Mouse (Mus musculus) MEL-GATA-1-ER (cell line): ENCODE data around the gene Rpl13a.
"Not testable (repeated sequence)": the region's sequence is repeated elsewhere in the genome, so short reads cannot be mapped to it uniquely, and the experiment has no call there.

ENCODE experiments used
- DNase-seq: peaks from one replicate; pipeline ENCODE4 v3.0.0-alpha.2; 2012; ENCODE audit warnings: low read depth; ENCODE audit errors: extremely low read depth

Rpl13a gene

GRCm38 (mm10) chr7:45118336-45118735 is 10.2 kb downstream of the Rpl13a start:
- DNase-seq = no peak

- no peak for DNase-seq
These were observed 11.0 kb downstream of the Rpl13a start for GRCm38 (mm10) chr7:45117566-45117965.

GRCm38 (mm10) chr7:45113476-45113875 is 15.1 kb downstream of the Rpl13a start:
- no peak for DNase-seq

GRCm38 (mm10) chr7:45112529-45112928 is 16.0 kb downstream of the Rpl13a start:
- no peak for DNase-seq

- DNase-seq = no peak
These were observed 16.6 kb downstream of the Rpl13a start for GRCm38 (mm10) chr7:45111940-45112339.

GRCm38 (mm10) chr7:45110089-45110488 is 18.5 kb downstream of the Rpl13a start:
- DNase-seq = not testable (repeated sequence)

- DNase-seq = no peak
These were observed 21.4 kb downstream of the Rpl13a start for GRCm38 (mm10) chr7:45107052-45107645.

GRCm38 (mm10) chr7:45106441-45106840 is 22.1 kb downstream of the Rpl13a start:
- no peak for DNase-seq

GRCm38 (mm10) chr7:45105491-45105890 is 23.1 kb downstream of the Rpl13a start:
- no peak for DNase-seq

GRCm38 (mm10) chr7:45104941-45105340 is 23.6 kb downstream of the Rpl13a start:
- DNase-seq = no peak

- no peak for DNase-seq
These were observed 24.8 kb downstream of the Rpl13a start, which contains the start of gene Fcgrt for GRCm38 (mm10) chr7:45103652-45104180. Gene Fcgrt, minus strand, starts transcription at chr7:45103851.

GRCm38 (mm10) chr7:45102940-45103585 is 25.5 kb downstream of the Rpl13a start:
- no peak for DNase-seq

GRCm38 (mm10) chr7:45102441-45102840 is 26.1 kb downstream of the Rpl13a start:
- no peak for DNase-seq

GRCm38 (mm10) chr7:45100046-45100445 is 28.5 kb downstream of the Rpl13a start:
- DNase-seq = no peak

- DNase-seq = no peak
These were observed 29.9 kb downstream of the Rpl13a start for GRCm38 (mm10) chr7:45098541-45099240.

GRCm38 (mm10) chr7:45097479-45097878 is 31.1 kb downstream of the Rpl13a start:
- no peak for DNase-seq

- not testable (repeated sequence) for DNase-seq
These were observed 32.6 kb downstream of the Rpl13a start for GRCm38 (mm10) chr7:45095965-45096364.

- no peak for DNase-seq
These were observed 33.2 kb downstream of the Rpl13a start for GRCm38 (mm10) chr7:45095367-45095766.

GRCm38 (mm10) chr7:45094121-45094520 is 34.4 kb downstream of the Rpl13a start:
- no peak for DNase-seq

GRCm38 (mm10) chr7:45093516-45093905 is 35.0 kb downstream of the Rpl13a start:
- DNase-seq = no peak

GRCm38 (mm10) chr7:45092828-45093515 is 35.6 kb downstream of the Rpl13a start:
- no peak for DNase-seq

GRCm38 (mm10) chr7:45092048-45092447 is 36.5 kb downstream of the Rpl13a start, which contains the start of gene Rcn3:
Gene Rcn3, minus strand, starts transcription at chr7:45092221.
- DNase-seq = peak; percentile 89
